Mouse (Mus musculus) testis, postnatal 10 days (tissue): ENCODE measurements around the gene Srp54c.

Experiments used
- DNase-seq: peaks from one replicate; pipeline ENCODE4 v3.0.0; 2021; ENCODE audit warnings: low spot score

The Srp54c gene

GRCm38 (mm10) chr12:55311841-55312240 lies 81.9 kb downstream of the Srp54c start:
- no peak for DNase-seq
